Comparison of ENCODE assay signal across 10 mouse cellular contexts in genomic region chr6:147822215-147822614, GRCm38 (mm10).
DNase-seq lines count a peak whose midpoint lies in the region; ATAC-seq and TF ChIP-seq lines count a peak whose summit lies in the region.
"Had no signal": no experiment of that assay in that cellular context is flagged by ENCODE, and none has a peak within 500 bp of the region (broad histone marks: within the 10 kb centered on the region; RNA-seq: fewer than 3 reads in every experiment).

No protein-coding gene starts in this region.

- ATAC-seq in kidney, embryonic 16.5 days (ENCODE audit: low FRiP score, low TSS enrichment): peak; percentile 96
- ATAC-seq in activated CD4-positive, CD25-positive, alpha-beta regulatory T cell, adult 4 months: no peak
- no peak for ATAC-seq in erythroid progenitor cell, adult 5-6 weeks (replicated peaks; ENCODE audit: low FRiP score, poor library complexity, severe bottlenecking)

- no peaks in the 10 kb centered on the region for H3K4me1 ChIP-seq in kidney, embryonic 16.5 days (ENCODE audit: insufficient read depth, low read length)
- no peaks in the 10 kb centered on the region for H3K4me1 ChIP-seq in kidney, adult 2 months (ENCODE audit: control insufficient read depth, insufficient read depth, low read length)

- no peak overlapping the region for H3K4me3 ChIP-seq in kidney, embryonic 16.5 days (ENCODE audit: low read length)
- no peak overlapping the region for H3K4me3 ChIP-seq in kidney, adult 2 months (ENCODE audit: insufficient read depth, low read depth, low read length)

- WGBS in kidney, embryonic 16.5 days: 3% methylated on average over 4 of the region's 4 CpGs
- WGBS in kidney, adult 2 months: 8% methylated on average over 4 of the region's 4 CpGs

- TF ChIP-seq POLR2A in kidney, adult 2 months (IDR thresholded peaks at IDR 0.05; ENCODE audit: low read depth, low read length): no peak

- TF ChIP-seq CTCF in kidney, adult 2 months (conservative IDR thresholded peaks at IDR 0.05; ENCODE audit: insufficient read depth, insufficient read length, low read depth, low read length): no peak

- H3K27me3 ChIP-seq in kidney, embryonic 16.5 days (ENCODE audit: insufficient read depth, low read length): no peaks in the 10 kb centered on the region
- no peaks in the 10 kb centered on the region for H3K27me3 ChIP-seq in kidney, adult 2 months (replicated peaks; ENCODE audit: control insufficient read depth, insufficient read depth, low read length)

- no peak overlapping the region for H3K27ac ChIP-seq in kidney, embryonic 16.5 days (ENCODE audit: low read length)
- no peak overlapping the region for H3K27ac ChIP-seq in kidney, adult 2 months (ENCODE audit: insufficient read depth, low read depth, low read length)

- no peak overlapping the region for H3K9ac ChIP-seq in kidney, embryonic 16.5 days (replicated peaks; ENCODE audit: low read length)

- DNase-seq in kidney, adult 2 months: no peak
- peak; percentile 55 for DNase-seq in embryo, embryonic 10.5 days (ENCODE audit: low spot score)
- DNase-seq in gastrocnemius, postnatal 10 days: peak; percentile 14
- peak; percentile 8 for DNase-seq in heart, postnatal 4 days
- DNase-seq in c-Kit-positive CD71-positive TER-119-positive erythroid progenitor cells, embryonic 14.5 days (ENCODE audit: low spot score): no peak
- DNase-seq: adrenal gland, postnatal 14 days; cerebellum, adult 18-20 months had no signal

- H3K36me3 ChIP-seq in kidney, embryonic 16.5 days (ENCODE audit: insufficient read depth, low read length): no peaks in the 10 kb centered on the region
- no peaks in the 10 kb centered on the region for H3K36me3 ChIP-seq in kidney, adult 2 months (ENCODE audit: control insufficient read depth, insufficient read depth, low read length)

- no peak overlapping the region for H3K4me2 ChIP-seq in kidney, embryonic 16.5 days (replicated peaks; ENCODE audit: low read depth, low read length)

- no peaks in the 10 kb centered on the region for H3K9me3 ChIP-seq in kidney, embryonic 16.5 days (ENCODE audit: low read length)

Comparison
In these comparisons a context has a peak if more than half of its experiments do, and no peak if none do; other contexts are left out.
1. DNase-seq: peak in embryo, embryonic 10.5 days (single experiment), gastrocnemius, postnatal 10 days (single experiment) and heart, postnatal 4 days (single experiment); none in kidney, adult 2 months (single experiment) and c-Kit-positive CD71-positive TER-119-positive erythroid progenitor cells, embryonic 14.5 days (single experiment).